Mouse (Mus musculus): ENCODE measurements around the gene Col26a1. TPM values are rescaled to one million over a fixed set of nuclear protein-coding genes. Genes with fewer than 3 reads are reported as not detected.

The Col26a1 gene
- total and polyA plus RNA-seq, 3 experiments = 0.72 TPM; not detected in 2

- H3K79me2 ChIP-seq (replicated peaks; ENCODE audit: control insufficient read depth, extremely low read depth, insufficient read depth, poor library complexity, severe bottlenecking) = no peaks in the 10 kb centered on the region
- peaks cover 37% of the 10 kb centered on the region for H3K9me3 ChIP-seq (replicated peaks; ENCODE audit: low read length)
- no peaks in the 10 kb centered on the region for H3K4me1 ChIP-seq (ENCODE audit: control insufficient read depth in 1 of 2, insufficient read depth in 2 of 2)
- in situ Hi-C loops (cut with MboI; ENCODE audit: low pct_ligation_motif_present, low pct_unique_long_range_greater_than_20kb, low sequenced_read_pairs) = no loop called here
- TF ChIP-seq KAT2A (IDR thresholded peaks at IDR 0.05; ENCODE audit: insufficient replicate concordance, low read length) (no peak), CTCF (conservative IDR thresholded peaks at IDR 0.05 in 1 of 2, IDR thresholded peaks at IDR 0.05 in 1 of 2; ENCODE audit: low read depth in 2 of 2, low read length in 2 of 2) (no peak), GABPA (IDR thresholded peaks at IDR 0.05; ENCODE audit: insufficient replicate concordance, low read depth, low read length) (no peak), IRF4 (IDR thresholded peaks at IDR 0.05; ENCODE audit: low read depth, low read length) (no peak), ZMIZ1 (IDR thresholded peaks at IDR 0.05; ENCODE audit: low read depth, low read length) (no peak), CHD1 (IDR thresholded peaks at IDR 0.05; ENCODE audit: low read depth, low read length) (no peak), ELF1 (IDR thresholded peaks at IDR 0.05; ENCODE audit: low read depth, low read length) (no peak), TBP (conservative IDR thresholded peaks at IDR 0.05; ENCODE audit: low read depth, low read length) (no peak), ZKSCAN1 (IDR thresholded peaks at IDR 0.05; ENCODE audit: borderline replicate concordance, low read depth, low read length) (no peak), SMC3 (IDR thresholded peaks at IDR 0.05; ENCODE audit: low read depth, low read length) (no peak), ETS1 (conservative IDR thresholded peaks at IDR 0.05; ENCODE audit: low read depth, low read length) (no peak), JUND (conservative IDR thresholded peaks at IDR 0.05; ENCODE audit: low read depth, low read length) (no peak)
- H3K4me3 ChIP-seq (replicated peaks in 1 of 3; ENCODE audit: low read depth in 2 of 3, low read length in 2 of 3, poor library complexity in 1 of 3) = no peak overlapping the region
- DNase-seq (ENCODE audit: extremely low read depth) = no peak
- no peak overlapping the region for H3K4me2 ChIP-seq (ENCODE audit: insufficient read depth, low read depth, poor library complexity, severe bottlenecking)
- dilution Hi-C loops (cut with MboI; ENCODE audit: extremely low pct_ligation_motif_present, extremely low pct_unique_long_range_greater_than_20kb, low sequenced_read_pairs) = no loop called here
- H3K27me3 ChIP-seq (replicated peaks) = peaks cover 74% of the 10 kb centered on the region
- H3K27ac ChIP-seq (ENCODE audit: insufficient read depth, low read depth) = no peak overlapping the region
- no peaks in the 10 kb centered on the region for H3K36me3 ChIP-seq (replicated peaks in 1 of 2; ENCODE audit: control insufficient read depth in 1 of 2, insufficient read depth in 1 of 2, low read length in 1 of 2)
- H3K9ac ChIP-seq (ENCODE audit: insufficient read depth, low read depth) = no peak overlapping the region
Measured at GRCm38 (mm10) chr5:136773044-136774039, 109.7 kb downstream of the Col26a1 start.

DNA sequence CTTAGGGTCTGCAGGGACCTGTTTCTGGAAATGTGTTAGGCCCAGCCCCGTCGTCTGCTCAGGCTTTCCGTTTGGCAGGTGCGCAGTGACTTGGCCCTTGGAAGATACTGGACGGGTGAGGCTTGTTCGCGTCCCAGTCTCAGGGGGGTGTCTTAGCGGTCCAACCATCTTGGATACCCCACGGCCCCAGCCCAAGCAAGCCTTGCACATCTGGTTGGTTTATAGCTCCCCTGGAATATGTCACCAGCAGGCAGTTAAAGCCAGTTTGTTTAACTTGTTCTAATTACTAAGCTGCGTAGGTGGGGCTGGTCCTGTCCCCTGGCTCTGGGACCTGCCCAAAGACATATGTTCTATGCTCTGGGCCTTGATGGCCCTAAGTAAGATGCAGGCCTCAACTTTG is 111.9 kb downstream of the Col26a1 start:
- no peak for TF ChIP-seq PAX5 (IDR thresholded peaks at IDR 0.05; ENCODE audit: low read length)
- no peak for TF ChIP-seq MXI1 (IDR thresholded peaks at IDR 0.05; ENCODE audit: low read depth, low read length)
- no peak for TF ChIP-seq SMC3 (IDR thresholded peaks at IDR 0.05; ENCODE audit: low read depth, low read length)
- no peak for TF ChIP-seq EP300 (IDR thresholded peaks at IDR 0.05; ENCODE audit: low read length)
- no peak for TF ChIP-seq ZC3H11A (IDR thresholded peaks at IDR 0.05; ENCODE audit: low read depth, low read length)
- TF ChIP-seq POLR2A (IDR thresholded peaks at IDR 0.05; ENCODE audit: low read depth, low read length) = no peak
- no peak for TF ChIP-seq CHD2 (IDR thresholded peaks at IDR 0.05; ENCODE audit: low read length)
- TF ChIP-seq NELFE (IDR thresholded peaks at IDR 0.05; ENCODE audit: low read depth, low read length) = no peak
- TF ChIP-seq USF1 (IDR thresholded peaks at IDR 0.05; ENCODE audit: low read depth, low read length) = no peak
- Histone ChIP-seq H3K79me2 (replicated peaks; ENCODE audit: control insufficient read depth, extremely low read depth, insufficient read depth, poor library complexity, severe bottlenecking) (no peaks in the 10 kb centered on the region), H3K9me3 (replicated peaks; ENCODE audit: low read length) (peaks cover 25% of the 10 kb centered on the region), H3K4me2 (ENCODE audit: insufficient read depth, low read depth, poor library complexity, severe bottlenecking) (no peak overlapping the region), H3K27ac (ENCODE audit: insufficient read depth, low read depth) (no peak overlapping the region), H3K9ac (ENCODE audit: insufficient read depth, low read depth) (no peak overlapping the region), H3K27me3 (replicated peaks) (peaks cover 60% of the 10 kb centered on the region), H3K36me3 (replicated peaks in 1 of 2; ENCODE audit: control insufficient read depth in 1 of 2, insufficient read depth in 1 of 2, low read length in 1 of 2) (no peaks in the 10 kb centered on the region), H3K4me1 (ENCODE audit: control insufficient read depth in 1 of 2, insufficient read depth in 2 of 2) (no peaks in the 10 kb centered on the region), H3K4me3 (replicated peaks in 1 of 3; ENCODE audit: low read depth in 2 of 3, low read length in 2 of 3, poor library complexity in 1 of 3) (no peak overlapping the region)
- dilution Hi-C loops (cut with MboI; ENCODE audit: extremely low pct_ligation_motif_present, extremely low pct_unique_long_range_greater_than_20kb, low sequenced_read_pairs) (no loop called here), in situ Hi-C loops (cut with MboI; ENCODE audit: low pct_ligation_motif_present, low pct_unique_long_range_greater_than_20kb, low sequenced_read_pairs) (no loop called here)
- no peak for DNase-seq (ENCODE audit: extremely low read depth)
